Mouse (Mus musculus): ENCODE data around the gene Bnipl. TPM values are rescaled to one million over a fixed set of nuclear protein-coding genes. Genes with fewer than 3 reads are reported as not detected.

The Bnipl gene
- total RNA-seq, 1 experiment from 2014 or later = not detected

DNA sequence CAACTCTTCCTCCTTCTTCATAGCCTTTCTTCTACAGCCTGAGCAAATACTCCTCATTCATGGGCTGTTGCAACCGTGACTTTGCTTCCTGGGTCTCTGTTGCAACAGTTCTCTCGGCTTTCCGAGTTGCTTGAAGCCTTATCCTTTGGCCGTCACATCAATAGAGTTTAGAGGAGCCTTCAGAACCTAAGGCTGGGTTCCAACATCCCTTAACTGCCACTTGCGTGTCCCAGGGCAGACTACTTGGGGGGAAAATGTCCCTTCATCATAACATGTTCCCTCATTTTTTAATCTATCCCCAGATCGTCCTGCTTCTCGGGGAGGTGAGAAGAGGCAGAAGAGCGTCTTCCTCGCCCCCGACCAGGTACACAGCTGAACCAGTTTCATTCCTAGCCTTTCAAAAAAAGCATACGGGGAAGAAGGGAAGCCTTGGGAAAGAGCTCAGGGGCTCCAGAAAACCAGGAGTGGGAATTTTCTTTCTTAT lies 31.4 kb upstream of the Bnipl start:
- peak; percentile 49 for ATAC-seq (replicated peaks; ENCODE audit: insufficient number of reproducible peaks, low FRiP score, low TSS enrichment, poor library complexity, severe bottlenecking)

DNA sequence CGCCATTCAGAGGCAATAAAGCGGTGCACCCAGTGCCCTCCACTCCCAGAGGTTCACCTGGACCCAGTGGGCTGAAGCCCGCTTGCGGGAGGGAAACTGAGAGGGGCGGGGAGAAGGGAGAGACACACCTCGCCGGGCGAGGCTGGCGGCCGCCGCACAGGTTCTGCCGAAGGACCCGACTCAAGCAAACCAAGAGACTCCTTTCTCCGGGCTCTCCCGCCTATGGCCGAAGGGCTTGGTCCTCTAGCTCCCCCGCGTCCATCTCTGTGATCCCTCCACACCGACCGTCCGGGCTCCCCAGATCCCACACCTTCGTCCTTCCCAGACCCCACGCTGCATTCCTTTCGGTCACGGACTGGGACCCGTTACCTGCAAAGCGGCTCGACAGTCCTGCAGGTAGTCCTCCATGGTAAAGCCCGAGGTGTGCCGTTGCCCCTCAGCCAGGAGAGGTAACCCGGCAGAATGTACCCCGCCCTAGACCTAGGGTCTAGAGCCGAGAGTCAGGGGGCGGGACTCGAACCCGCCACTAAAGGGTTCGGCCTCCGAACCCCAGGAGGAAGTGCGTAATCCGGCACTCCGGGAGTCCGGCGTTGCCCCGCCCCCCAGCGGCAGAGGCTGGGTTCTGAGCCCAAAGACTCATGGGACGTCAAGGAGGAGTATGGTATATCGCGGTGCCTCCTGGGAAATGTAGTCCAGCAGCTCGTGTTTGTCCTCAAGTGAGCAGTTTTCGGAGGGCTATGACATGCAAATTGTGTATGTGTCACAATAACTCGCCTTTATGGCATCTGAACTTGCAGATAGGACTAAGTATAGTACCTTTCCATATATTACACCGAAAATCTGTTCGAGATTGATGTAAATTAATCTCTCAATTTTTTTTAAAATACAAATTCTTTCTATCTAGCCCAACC lies 30.5 kb upstream of the Bnipl start, which contains the start of the genes Mindy1 and Prune1:
Gene Mindy1, plus strand, starts transcription at position 130 of the 911 bp plus-strand sequence.
Gene Prune1, minus strand, starts transcription at position 861 of the 911 bp plus-strand sequence.
- ATAC-seq (replicated peaks; ENCODE audit: insufficient number of reproducible peaks, low FRiP score, low TSS enrichment, poor library complexity, severe bottlenecking) = peak; percentile 89

- no peak for ATAC-seq (replicated peaks; ENCODE audit: insufficient number of reproducible peaks, low FRiP score, low TSS enrichment, poor library complexity, severe bottlenecking)
These were observed 29.8 kb upstream of the Bnipl start for GRCm38 (mm10) chr3:95280747-95281146.

GRCm38 (mm10) chr3:95277149-95277551 lies 26.2 kb upstream of the Bnipl start:
- no peak for ATAC-seq (replicated peaks; ENCODE audit: insufficient number of reproducible peaks, low FRiP score, low TSS enrichment, poor library complexity, severe bottlenecking)

DNA sequence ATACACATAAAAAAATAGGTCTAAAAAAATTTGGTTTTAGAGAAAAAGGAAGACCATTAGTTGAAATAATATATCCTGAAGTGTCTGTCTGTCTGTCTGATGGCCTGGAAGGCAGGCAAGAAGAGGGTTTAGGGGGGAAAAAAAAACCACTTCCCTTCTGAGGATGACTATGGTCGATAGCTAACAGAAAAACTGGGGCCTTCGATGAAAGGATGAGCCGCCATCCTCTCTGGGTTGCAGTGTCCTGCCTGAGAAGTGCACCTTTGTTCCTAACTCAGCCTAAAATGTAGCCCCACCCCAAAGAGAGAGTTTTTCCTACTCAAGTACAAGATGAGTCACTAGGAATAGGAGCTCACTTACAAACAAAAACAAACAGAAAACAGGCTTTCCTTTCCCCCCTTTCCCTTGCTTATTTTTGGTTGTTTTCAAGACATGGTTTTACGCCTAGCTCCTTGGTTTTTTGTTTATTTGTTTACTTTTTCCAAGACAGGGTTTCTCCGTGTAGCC lies 25.5 kb upstream of the Bnipl start:
- ATAC-seq (replicated peaks; ENCODE audit: insufficient number of reproducible peaks, low FRiP score, low TSS enrichment, poor library complexity, severe bottlenecking) = no peak

- no peak for ATAC-seq (replicated peaks; ENCODE audit: insufficient number of reproducible peaks, low FRiP score, low TSS enrichment, poor library complexity, severe bottlenecking)
These were observed 24.2 kb upstream of the Bnipl start for GRCm38 (mm10) chr3:95275161-95275560.

DNA sequence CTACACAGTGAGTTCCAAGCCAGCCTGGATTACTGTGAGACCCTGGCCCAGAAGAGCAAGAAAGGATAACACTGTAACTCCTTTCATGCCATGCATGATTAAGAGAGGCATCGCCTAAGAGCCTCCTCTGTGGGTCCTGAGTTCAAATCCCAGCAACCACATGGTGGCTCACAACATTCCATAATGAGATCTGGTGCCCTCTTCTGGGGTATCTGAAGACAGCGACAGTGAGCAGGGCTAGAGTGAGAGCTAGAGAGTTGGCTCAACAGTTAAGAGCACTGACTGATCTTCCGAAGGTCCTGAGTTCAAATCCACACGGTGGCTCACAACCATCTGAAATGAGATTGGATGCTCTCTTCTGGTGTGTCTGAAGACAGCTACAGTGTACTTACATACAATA lies 23.5 kb upstream of the Bnipl start:
- no peak for ATAC-seq (replicated peaks; ENCODE audit: insufficient number of reproducible peaks, low FRiP score, low TSS enrichment, poor library complexity, severe bottlenecking)

DNA sequence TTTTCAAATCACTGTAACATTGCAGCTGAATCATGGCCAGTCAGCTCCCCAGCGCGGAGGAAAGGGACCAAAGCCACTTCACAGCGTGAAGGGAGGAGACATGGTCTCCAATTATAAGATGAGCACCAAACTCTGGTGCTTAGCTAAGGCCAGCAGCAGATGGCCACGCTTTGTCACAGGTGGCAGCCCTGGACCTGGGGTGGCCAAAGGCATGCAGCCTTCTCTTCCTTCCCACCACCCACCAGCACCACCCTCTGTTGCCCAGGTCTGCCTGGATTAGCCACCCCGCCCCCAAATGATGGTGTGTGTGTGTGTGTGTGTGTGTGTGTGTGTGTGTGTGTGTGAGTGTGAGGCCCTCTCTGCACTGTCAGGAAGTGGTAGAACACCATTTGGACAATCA lies 22.5 kb upstream of the Bnipl start:
- no peak for ATAC-seq (replicated peaks; ENCODE audit: insufficient number of reproducible peaks, low FRiP score, low TSS enrichment, poor library complexity, severe bottlenecking)

GRCm38 (mm10) chr3:95270766-95271364 lies 19.9 kb upstream of the Bnipl start:
- no peak for ATAC-seq (replicated peaks; ENCODE audit: insufficient number of reproducible peaks, low FRiP score, low TSS enrichment, poor library complexity, severe bottlenecking)

DNA sequence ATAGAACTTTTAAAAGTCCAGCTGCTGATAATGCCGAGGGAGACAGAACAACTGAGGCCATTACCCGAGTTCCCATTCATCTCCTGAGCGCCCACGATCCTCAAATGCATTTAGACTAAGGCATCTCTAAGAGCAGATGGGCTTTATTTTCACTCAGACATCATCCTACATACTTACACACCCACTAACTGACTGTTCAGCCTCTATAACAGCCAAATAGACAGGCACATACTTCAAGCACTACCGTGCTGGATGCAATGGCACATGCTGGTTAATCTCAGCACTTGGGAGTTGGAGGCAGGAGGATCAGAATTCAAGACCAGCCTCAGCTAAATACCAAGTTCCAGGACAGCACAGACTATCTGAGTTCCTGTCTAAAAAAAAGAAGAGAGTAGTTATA lies 18.8 kb upstream of the Bnipl start:
- ATAC-seq (replicated peaks; ENCODE audit: insufficient number of reproducible peaks, low FRiP score, low TSS enrichment, poor library complexity, severe bottlenecking) = no peak

- ATAC-seq (replicated peaks; ENCODE audit: insufficient number of reproducible peaks, low FRiP score, low TSS enrichment, poor library complexity, severe bottlenecking) = no peak
These were observed 16.9 kb upstream of the Bnipl start for GRCm38 (mm10) chr3:95267855-95268254.

GRCm38 (mm10) chr3:95266052-95266451 lies 15.1 kb upstream of the Bnipl start:
- no peak for ATAC-seq (replicated peaks; ENCODE audit: insufficient number of reproducible peaks, low FRiP score, low TSS enrichment, poor library complexity, severe bottlenecking)

GRCm38 (mm10) chr3:95264724-95265123 lies 13.7 kb upstream of the Bnipl start:
- no peak for ATAC-seq (replicated peaks; ENCODE audit: insufficient number of reproducible peaks, low FRiP score, low TSS enrichment, poor library complexity, severe bottlenecking)

GRCm38 (mm10) chr3:95263089-95263739 lies 12.2 kb upstream of the Bnipl start:
- ATAC-seq (replicated peaks; ENCODE audit: insufficient number of reproducible peaks, low FRiP score, low TSS enrichment, poor library complexity, severe bottlenecking) = peak; percentile 79; the same call in 1 of the 2 replicates

DNA sequence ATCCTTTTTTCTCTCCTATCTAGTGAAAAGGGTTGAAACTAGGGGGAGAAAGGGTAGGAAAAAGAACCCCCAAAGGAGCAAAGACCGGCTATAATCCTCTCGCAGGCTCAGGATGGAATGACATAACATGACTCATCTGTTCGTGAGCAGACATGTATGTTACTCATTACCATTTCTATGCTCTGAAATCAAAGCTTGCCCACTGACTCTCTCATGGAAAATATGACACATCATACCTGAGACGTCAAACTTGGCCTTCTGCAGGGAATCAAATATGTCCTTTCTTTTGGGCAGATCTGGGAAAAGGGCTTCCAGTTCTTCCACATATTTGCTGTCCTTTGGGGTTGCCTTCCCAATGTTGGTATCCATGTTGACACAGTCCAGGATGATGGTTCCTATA lies 11.0 kb upstream of the Bnipl start:
- ATAC-seq (replicated peaks; ENCODE audit: insufficient number of reproducible peaks, low FRiP score, low TSS enrichment, poor library complexity, severe bottlenecking) = no peak

DNA sequence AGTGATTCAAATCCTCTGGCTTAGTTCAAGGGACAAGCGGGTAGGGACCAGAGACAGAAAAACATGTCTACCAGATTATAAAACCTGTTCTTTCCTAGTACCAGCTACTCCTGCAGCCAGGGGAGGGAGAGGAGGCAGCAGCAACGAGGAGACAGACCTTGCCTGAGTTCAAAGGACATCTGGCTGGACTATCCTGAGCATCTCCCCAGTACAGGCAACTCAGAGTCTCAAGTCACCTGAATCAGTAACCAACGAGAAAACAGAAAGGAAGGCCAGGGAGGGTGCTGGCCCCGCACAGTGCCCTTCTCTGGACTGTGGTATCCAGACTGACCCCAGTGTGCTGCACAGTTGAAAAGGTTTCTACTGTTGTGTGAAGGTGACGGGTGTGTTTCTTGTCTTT lies 5.9 kb upstream of the Bnipl start:
- ATAC-seq (replicated peaks; ENCODE audit: insufficient number of reproducible peaks, low FRiP score, low TSS enrichment, poor library complexity, severe bottlenecking) = no peak

- no peak for ATAC-seq (replicated peaks; ENCODE audit: insufficient number of reproducible peaks, low FRiP score, low TSS enrichment, poor library complexity, severe bottlenecking)
These were observed 632 bp downstream of the Bnipl start for GRCm38 (mm10) chr3:95250361-95250760.

- ATAC-seq (replicated peaks; ENCODE audit: insufficient number of reproducible peaks, low FRiP score, low TSS enrichment, poor library complexity, severe bottlenecking) = no peak
These were observed 3.2 kb downstream of the Bnipl start for GRCm38 (mm10) chr3:95247660-95248336.
